Mouse (Mus musculus): ENCODE measurements at regions not wholly inside any gene's neighbourhood (a gene's known extent, or its start where the extent isn't known, plus 50 kb on each side); places are given as distances from the start of the nearest gene placed in this dataset.

DNA sequence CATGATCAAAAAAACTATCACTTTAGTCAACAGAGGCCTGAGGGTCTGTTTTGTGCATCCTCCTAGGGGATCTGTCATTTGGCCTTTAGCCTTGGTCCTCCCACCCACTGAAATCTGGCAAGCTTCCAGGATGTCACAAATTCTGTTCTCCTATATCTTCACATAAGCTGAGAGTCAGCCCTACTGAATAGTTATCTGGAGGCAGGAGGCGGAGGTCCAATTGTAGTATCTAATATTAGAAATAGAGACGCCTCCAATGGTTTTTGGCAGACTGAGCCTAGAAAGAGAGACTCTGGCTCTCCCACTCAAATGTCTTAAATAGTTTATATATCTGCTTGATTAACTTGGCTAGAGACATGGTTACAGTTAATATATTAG is 534.3 kb downstream of the Cetn3 start:
- H3K4me1 ChIP-seq (ENCODE audit: control insufficient read depth, insufficient read depth, low read length), result no peaks in the 10 kb centered on the region
- H3K9ac ChIP-seq (ENCODE audit: low read length), result no peak overlapping the region
- H3K36me3 ChIP-seq (ENCODE audit: control insufficient read depth, insufficient read depth, low read length), result no peaks in the 10 kb centered on the region
- 96% methylated on average over 2 of the region's 2 CpGs for WGBS
- no peak overlapping the region for H3K27ac ChIP-seq (replicated peaks; ENCODE audit: low read depth, low read length)
- no peaks in the 10 kb centered on the region for H3K9me3 ChIP-seq (ENCODE audit: control insufficient read depth, low read length)
- ATAC-seq (ENCODE audit: insufficient number of reproducible peaks, low FRiP score, low TSS enrichment, low read depth) (no peak), DNase-seq (ENCODE audit: low spot score) (no peak)
- no peak overlapping the region for H3K4me3 ChIP-seq (ENCODE audit: low read depth, low read length)
- H3K27me3 ChIP-seq (ENCODE audit: control insufficient read depth, insufficient read depth, low read length), result no peaks in the 10 kb centered on the region
- no peak overlapping the region for H3K4me2 ChIP-seq (ENCODE audit: low read depth, severe bottlenecking)

DNA sequence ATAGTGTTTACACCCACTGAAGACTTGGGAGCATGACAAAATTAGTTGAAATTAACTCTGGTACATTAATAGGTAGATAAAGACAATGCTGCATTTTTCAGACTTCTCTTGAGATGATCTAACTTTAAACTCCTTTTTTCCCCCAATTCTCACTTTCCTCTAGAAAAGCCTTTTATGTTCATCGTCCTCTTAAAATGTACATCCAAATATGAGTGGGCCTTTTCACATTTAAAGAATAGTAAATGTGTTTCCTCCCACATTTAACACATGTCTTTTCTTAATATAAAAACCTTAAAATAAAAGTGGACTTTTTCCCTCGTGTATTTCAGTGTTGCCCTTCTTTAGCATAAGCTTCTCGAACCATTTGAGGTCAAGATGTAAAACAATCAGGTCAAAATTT is 535.5 kb downstream of the Cetn3 start:
- H3K36me3 ChIP-seq (ENCODE audit: control insufficient read depth, insufficient read depth, low read length), result no peaks in the 10 kb centered on the region
- no peak for DNase-seq (ENCODE audit: low spot score)
- H3K4me3 ChIP-seq (ENCODE audit: low read depth, low read length), result no peak overlapping the region
- H3K4me2 ChIP-seq (ENCODE audit: low read depth, severe bottlenecking), result no peak overlapping the region
- no peak overlapping the region for H3K27ac ChIP-seq (replicated peaks; ENCODE audit: low read depth, low read length)
- WGBS, result 77% methylated on average over 3 of the region's 3 CpGs
- H3K9me3 ChIP-seq (ENCODE audit: control insufficient read depth, low read length), result no peaks in the 10 kb centered on the region
- H3K27me3 ChIP-seq (ENCODE audit: control insufficient read depth, insufficient read depth, low read length), result no peaks in the 10 kb centered on the region
- H3K9ac ChIP-seq (ENCODE audit: low read length), result no peak overlapping the region
- H3K4me1 ChIP-seq (ENCODE audit: control insufficient read depth, insufficient read depth, low read length), result no peaks in the 10 kb centered on the region
- no peak for ATAC-seq (ENCODE audit: insufficient number of reproducible peaks, low FRiP score, low TSS enrichment, low read depth)

DNA sequence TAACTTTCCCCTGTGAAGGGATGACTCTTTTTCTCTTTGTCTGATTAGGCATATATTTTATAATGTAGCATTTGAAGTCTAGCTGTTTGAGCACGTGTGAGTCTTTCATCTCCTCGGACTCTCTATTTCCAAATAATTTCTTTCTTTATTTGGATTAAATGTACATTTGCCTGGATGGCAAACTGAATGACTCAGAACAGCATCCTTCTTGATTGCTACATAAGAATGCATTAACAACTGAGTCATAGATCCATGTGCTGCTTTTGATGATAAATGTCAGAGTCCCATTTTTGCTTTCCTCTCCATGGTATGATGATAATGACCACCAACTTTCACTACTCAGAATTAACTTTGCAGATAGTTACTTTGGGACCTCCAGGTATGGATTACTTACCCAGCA is 571.5 kb downstream of the Cetn3 start:
- H3K9ac ChIP-seq (ENCODE audit: low read length), result no peak overlapping the region
- H3K9me3 ChIP-seq (ENCODE audit: control insufficient read depth, low read length), result no peaks in the 10 kb centered on the region
- no peak overlapping the region for H3K27ac ChIP-seq (replicated peaks; ENCODE audit: low read depth, low read length)
- H3K4me2 ChIP-seq (ENCODE audit: low read depth, severe bottlenecking), result no peak overlapping the region
- DNase-seq (ENCODE audit: low spot score) (no peak), ATAC-seq (ENCODE audit: insufficient number of reproducible peaks, low FRiP score, low TSS enrichment, low read depth) (no peak)
- H3K27me3 ChIP-seq (ENCODE audit: control insufficient read depth, insufficient read depth, low read length), result no peaks in the 10 kb centered on the region
- H3K4me1 ChIP-seq (ENCODE audit: control insufficient read depth, insufficient read depth, low read length), result no peaks in the 10 kb centered on the region
- no peak overlapping the region for H3K4me3 ChIP-seq (ENCODE audit: low read depth, low read length)
- no peaks in the 10 kb centered on the region for H3K36me3 ChIP-seq (ENCODE audit: control insufficient read depth, insufficient read depth, low read length)
- WGBS, result 86% methylated on average over 2 of the region's 2 CpGs

DNA sequence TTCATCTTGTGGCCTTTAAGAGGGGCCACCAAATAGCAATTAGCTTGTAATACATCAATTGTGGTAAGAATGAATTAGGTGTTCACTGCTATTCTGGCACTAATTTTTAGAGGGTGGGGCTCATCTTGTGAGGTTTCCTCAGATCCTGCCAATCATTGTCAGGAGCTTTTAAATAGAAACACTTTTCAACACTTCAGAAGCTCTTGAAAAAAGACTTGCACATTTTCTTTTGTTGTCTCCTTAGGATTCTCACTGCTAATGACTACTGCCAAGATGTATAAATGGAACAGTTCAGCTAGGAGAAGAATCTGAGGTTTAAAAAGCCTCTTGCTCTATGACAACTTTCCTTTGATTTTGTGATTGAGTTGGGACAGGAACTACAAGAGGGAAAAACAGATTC is 572.4 kb downstream of the Cetn3 start:
- DNase-seq (ENCODE audit: low spot score) (no peak), ATAC-seq (ENCODE audit: insufficient number of reproducible peaks, low FRiP score, low TSS enrichment, low read depth) (no peak)
- H3K4me3 ChIP-seq (ENCODE audit: low read depth, low read length), result no peak overlapping the region

DNA sequence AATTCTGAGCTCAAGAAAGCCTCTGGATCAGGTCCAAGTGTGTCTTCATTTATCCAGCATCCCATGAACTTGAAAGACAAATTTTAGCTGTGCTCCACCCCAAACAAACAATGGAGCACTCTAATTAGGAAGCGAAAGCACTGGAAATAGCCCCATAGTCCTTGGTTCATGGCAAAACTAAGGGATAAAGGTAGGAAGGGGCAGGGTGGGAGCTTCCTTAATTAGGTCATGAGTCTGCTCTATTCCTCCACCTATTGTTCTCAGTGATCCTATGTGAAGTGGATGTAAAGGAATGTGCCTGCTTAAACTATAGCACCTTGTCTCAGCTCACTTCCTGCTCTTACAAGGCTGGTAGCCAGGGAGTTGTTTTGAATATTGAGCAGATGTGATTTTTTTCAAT is 576.6 kb downstream of the Cetn3 start:
- DNase-seq (ENCODE audit: low spot score) (no peak), ATAC-seq (ENCODE audit: insufficient number of reproducible peaks, low FRiP score, low TSS enrichment, low read depth) (no peak)
- no peaks in the 10 kb centered on the region for H3K36me3 ChIP-seq (ENCODE audit: control insufficient read depth, insufficient read depth, low read length)
- H3K27me3 ChIP-seq (ENCODE audit: control insufficient read depth, insufficient read depth, low read length), result no peaks in the 10 kb centered on the region
- H3K4me2 ChIP-seq (ENCODE audit: low read depth, severe bottlenecking), result no peak overlapping the region
- no peaks in the 10 kb centered on the region for H3K9me3 ChIP-seq (ENCODE audit: control insufficient read depth, low read length)
- H3K4me1 ChIP-seq (ENCODE audit: control insufficient read depth, insufficient read depth, low read length), result no peaks in the 10 kb centered on the region
- WGBS, result 93% methylated on average over 1 of the region's 1 CpGs
- no peak overlapping the region for H3K4me3 ChIP-seq (ENCODE audit: low read depth, low read length)
- H3K27ac ChIP-seq (replicated peaks; ENCODE audit: low read depth, low read length), result no peak overlapping the region
- no peak overlapping the region for H3K9ac ChIP-seq (ENCODE audit: low read length)

More for the DNA sequence above, 572.4 kb downstream of the Cetn3 start:
- Histone ChIP-seq H3K9ac (ENCODE audit: low read length) (no peak overlapping the region), H3K4me2 (ENCODE audit: low read depth, severe bottlenecking) (no peak overlapping the region), H3K36me3 (ENCODE audit: control insufficient read depth, insufficient read depth, low read length) (no peaks in the 10 kb centered on the region), H3K27ac (replicated peaks; ENCODE audit: low read depth, low read length) (no peak overlapping the region), H3K27me3 (ENCODE audit: control insufficient read depth, insufficient read depth, low read length) (no peaks in the 10 kb centered on the region), H3K4me1 (ENCODE audit: control insufficient read depth, insufficient read depth, low read length) (no peaks in the 10 kb centered on the region), H3K9me3 (ENCODE audit: control insufficient read depth, low read length) (no peaks in the 10 kb centered on the region)

DNA sequence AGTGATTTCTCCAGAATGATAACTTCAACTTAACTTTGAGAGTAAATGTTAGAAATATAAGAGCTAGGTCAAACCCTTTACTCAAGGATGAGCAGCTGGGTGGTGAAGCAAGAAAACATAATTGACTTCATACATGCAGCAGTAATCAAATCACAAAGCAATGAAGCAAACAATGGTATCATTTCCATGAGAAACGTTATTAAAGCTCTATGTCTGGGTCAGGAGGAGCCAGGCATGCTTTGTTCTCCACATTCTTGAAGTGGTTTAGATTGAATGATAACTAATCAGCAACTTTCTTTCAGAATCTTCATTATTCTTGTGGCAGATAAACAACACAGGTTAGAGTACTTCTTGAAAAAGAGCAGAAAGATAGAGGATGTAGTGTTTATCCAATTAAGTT is 577.8 kb downstream of the Cetn3 start:
- no peaks in the 10 kb centered on the region for H3K27me3 ChIP-seq (ENCODE audit: control insufficient read depth, insufficient read depth, low read length)
- H3K9ac ChIP-seq (ENCODE audit: low read length), result no peak overlapping the region
- no peaks in the 10 kb centered on the region for H3K4me1 ChIP-seq (ENCODE audit: control insufficient read depth, insufficient read depth, low read length)
- H3K27ac ChIP-seq (replicated peaks; ENCODE audit: low read depth, low read length), result no peak overlapping the region
- H3K4me3 ChIP-seq (ENCODE audit: low read depth, low read length), result no peak overlapping the region
- WGBS, result 63% methylated on average over 1 of the region's 1 CpGs
- DNase-seq (ENCODE audit: low spot score) (no peak), ATAC-seq (ENCODE audit: insufficient number of reproducible peaks, low FRiP score, low TSS enrichment, low read depth) (no peak)
- H3K36me3 ChIP-seq (ENCODE audit: control insufficient read depth, insufficient read depth, low read length), result no peaks in the 10 kb centered on the region
- no peak overlapping the region for H3K4me2 ChIP-seq (ENCODE audit: low read depth, severe bottlenecking)
- H3K9me3 ChIP-seq (ENCODE audit: control insufficient read depth, low read length), result no peaks in the 10 kb centered on the region

DNA sequence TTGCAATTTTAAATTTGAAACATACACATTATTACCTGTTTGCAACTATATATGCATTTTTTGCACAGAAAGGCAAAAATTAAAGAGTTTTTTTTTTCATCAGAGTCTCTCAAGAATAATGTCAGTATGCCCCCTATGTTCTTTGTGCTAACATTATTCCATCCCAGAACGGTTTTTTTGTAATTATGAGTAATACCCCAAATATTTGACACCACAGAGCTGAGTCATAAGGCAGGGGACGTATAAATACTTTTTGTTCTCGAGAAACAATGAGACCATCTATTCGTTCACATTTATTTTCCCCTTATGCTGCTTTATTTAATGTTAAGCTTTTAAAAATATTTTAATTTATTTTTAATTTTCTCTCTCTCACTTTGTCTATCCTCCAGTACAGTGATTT is 578.5 kb downstream of the Cetn3 start:
- Histone ChIP-seq H3K27ac (replicated peaks; ENCODE audit: low read depth, low read length) (no peak overlapping the region), H3K36me3 (ENCODE audit: control insufficient read depth, insufficient read depth, low read length) (no peaks in the 10 kb centered on the region), H3K9me3 (ENCODE audit: control insufficient read depth, low read length) (no peaks in the 10 kb centered on the region), H3K4me3 (ENCODE audit: low read depth, low read length) (no peak overlapping the region), H3K9ac (ENCODE audit: low read length) (no peak overlapping the region), H3K27me3 (ENCODE audit: control insufficient read depth, insufficient read depth, low read length) (no peaks in the 10 kb centered on the region), H3K4me1 (ENCODE audit: control insufficient read depth, insufficient read depth, low read length) (no peaks in the 10 kb centered on the region), H3K4me2 (ENCODE audit: low read depth, severe bottlenecking) (no peak overlapping the region)
- 85% methylated on average over 4 of the region's 4 CpGs for WGBS
- no peak for ATAC-seq (ENCODE audit: insufficient number of reproducible peaks, low FRiP score, low TSS enrichment, low read depth)
- DNase-seq (ENCODE audit: low spot score), result no peak

DNA sequence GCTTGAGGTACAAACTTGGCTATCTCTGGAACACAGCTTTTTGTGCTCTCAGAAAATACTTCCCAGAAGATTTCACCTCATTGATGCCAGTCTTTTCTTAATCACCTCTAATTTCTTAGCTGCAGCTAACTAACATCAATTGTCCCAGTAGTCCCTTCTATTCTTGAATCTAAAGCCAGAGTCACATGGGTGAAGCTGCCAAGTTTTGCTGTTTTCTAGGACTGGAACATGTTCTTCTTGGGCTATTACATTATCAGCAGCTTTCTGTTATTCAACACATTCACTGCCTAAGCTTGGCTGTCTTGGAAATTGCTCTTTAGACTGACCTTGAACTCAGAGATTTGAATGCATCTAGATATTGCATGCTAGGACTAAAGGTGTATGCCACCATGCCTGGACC is 583.9 kb downstream of the Cetn3 start:
- no peak for ATAC-seq (ENCODE audit: insufficient number of reproducible peaks, low FRiP score, low TSS enrichment, low read depth)
- Histone ChIP-seq H3K4me2 (ENCODE audit: low read depth, severe bottlenecking) (no peak overlapping the region), H3K36me3 (ENCODE audit: control insufficient read depth, insufficient read depth, low read length) (no peaks in the 10 kb centered on the region), H3K4me3 (ENCODE audit: low read depth, low read length) (no peak overlapping the region), H3K27ac (replicated peaks; ENCODE audit: low read depth, low read length) (no peak overlapping the region), H3K9me3 (ENCODE audit: control insufficient read depth, low read length) (no peaks in the 10 kb centered on the region), H3K4me1 (ENCODE audit: control insufficient read depth, insufficient read depth, low read length) (no peaks in the 10 kb centered on the region), H3K27me3 (ENCODE audit: control insufficient read depth, insufficient read depth, low read length) (no peaks in the 10 kb centered on the region), H3K9ac (ENCODE audit: low read length) (no peak overlapping the region)
- no peak for DNase-seq (ENCODE audit: low spot score)

DNA sequence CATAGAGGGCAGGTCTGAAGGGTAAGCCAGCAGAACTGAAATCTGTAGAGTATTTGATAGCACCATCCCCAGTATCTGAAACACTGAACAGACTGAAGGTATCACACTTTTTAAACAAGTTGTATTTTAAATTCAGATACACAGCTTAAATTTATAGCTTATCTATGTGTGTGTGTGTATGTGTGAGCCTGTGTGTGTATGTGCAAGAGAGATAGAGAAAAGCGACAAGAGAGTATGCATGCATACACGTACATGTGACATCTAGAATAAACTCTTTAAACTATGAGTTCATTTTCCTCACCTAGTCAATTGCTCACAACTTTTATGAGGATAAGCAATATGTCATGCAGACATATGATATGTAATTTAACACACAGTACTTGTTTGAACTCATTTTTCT is 588.7 kb downstream of the Cetn3 start:
- Histone ChIP-seq H3K27ac (replicated peaks; ENCODE audit: low read depth, low read length) (no peak overlapping the region), H3K4me2 (ENCODE audit: low read depth, severe bottlenecking) (no peak overlapping the region), H3K4me1 (ENCODE audit: control insufficient read depth, insufficient read depth, low read length) (no peaks in the 10 kb centered on the region), H3K27me3 (ENCODE audit: control insufficient read depth, insufficient read depth, low read length) (no peaks in the 10 kb centered on the region), H3K9me3 (ENCODE audit: control insufficient read depth, low read length) (no peaks in the 10 kb centered on the region), H3K36me3 (ENCODE audit: control insufficient read depth, insufficient read depth, low read length) (no peaks in the 10 kb centered on the region), H3K4me3 (ENCODE audit: low read depth, low read length) (no peak overlapping the region), H3K9ac (ENCODE audit: low read length) (no peak overlapping the region)
- DNase-seq (ENCODE audit: low spot score) (no peak), ATAC-seq (ENCODE audit: insufficient number of reproducible peaks, low FRiP score, low TSS enrichment, low read depth) (no peak)
- 88% methylated on average over 2 of the region's 2 CpGs for WGBS
